Mouse (Mus musculus) kidney, adult 2 months (tissue): ENCODE results near the gene Dcdc2b.

ENCODE experiments used
- CTCF ChIP-seq: fragments of 200-500 bp; conservative IDR thresholded peaks from 2 replicates; pipeline ENCODE4 v1.5.1; 2011; ENCODE audit warnings: low read depth, mild to moderate bottlenecking, control low read depth, low read length, moderate library complexity, mixed read lengths; ENCODE audit not compliant: insufficient read depth, insufficient read length
- POLR2A ChIP-seq: fragments of 200-500 bp; IDR thresholded peaks from one replicate; pipeline ENCODE4 v1.6.1; 2011; ENCODE audit warnings: low read depth, low read length, control low read depth

DNA sequence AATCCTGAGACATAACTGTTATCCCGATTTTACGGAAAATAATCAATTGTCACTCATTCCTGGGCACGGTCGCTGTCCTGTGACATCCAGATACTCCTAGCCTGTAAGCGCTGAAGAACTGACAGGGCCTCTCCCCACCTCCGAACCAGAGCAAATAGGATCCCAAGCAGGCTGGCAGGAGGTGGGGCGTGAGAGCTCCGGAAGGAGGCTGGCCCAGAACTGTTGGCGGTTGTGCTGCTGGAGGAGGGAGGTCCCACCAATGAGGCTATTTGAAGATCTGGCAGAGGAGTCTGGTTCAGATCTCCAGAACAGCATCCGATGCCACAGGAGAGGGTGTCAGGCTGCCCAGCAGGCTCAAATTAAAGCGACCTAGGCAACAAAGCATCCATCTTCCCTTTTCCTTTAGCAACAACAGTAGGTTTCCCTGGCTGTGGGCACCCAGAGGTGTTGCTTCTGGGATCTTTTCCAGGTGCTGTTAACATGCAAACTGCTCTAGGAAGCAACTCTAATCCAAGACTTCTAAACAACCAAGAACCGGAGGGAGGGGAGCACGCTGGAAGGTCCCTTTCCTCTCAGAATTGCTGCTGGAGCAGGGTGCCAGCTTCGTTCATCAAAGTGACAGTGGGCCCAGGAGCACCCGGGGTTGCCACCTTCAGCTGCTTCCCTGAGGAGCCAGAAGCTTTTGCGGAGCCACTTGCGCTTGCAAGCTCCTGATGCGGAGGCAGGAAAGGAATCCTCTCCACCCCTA is 10.4 kb upstream of the Dcdc2b start:
- TF ChIP-seq POLR2A: no peak
- no peak for TF ChIP-seq CTCF
